Mouse (Mus musculus) gastrocnemius, postnatal 25 days (tissue): Measurements from ENCODE around the gene Csad. TPM values are rescaled to one million over a fixed set of nuclear protein-coding genes. Genes with fewer than 3 reads are reported as not detected.

Experiments
- total RNA-seq, 2 experiments: library from RNA; stranded (reverse); gene quantifications; 1 replicate in 1 of 2; 2 replicates in 1 of 2; pipeline ENCODE4 v1.2.3; 2021

Gene Csad
- total RNA-seq, 2 experiments from 2014 or later = 10.4 to 16.7 TPM

Other genes with a start within 250 kb of the Csad start
- gene Krt8, start 200.2 kb downstream of the Csad start, total RNA-seq = under 1 TPM; 0.13 to 0.19 TPM
- gene Krt18, start 176.5 kb downstream of the Csad start, total RNA-seq = under 1 TPM; 0.18 to 0.29 TPM
- 100 to 1,000 TPM; 141 to 145 TPM for gene Eif4b, start 131.0 kb downstream of the Csad start, total RNA-seq
- 10 to 100 TPM; 22.3 to 32.0 TPM for gene Tns2, start 104.3 kb downstream of the Csad start, total RNA-seq
- gene Spryd3, start 68.5 kb downstream of the Csad start, total RNA-seq = 1 to 10 TPM; 7.1 to 7.9 TPM
- gene Igfbp6, start 60.4 kb downstream of the Csad start, total RNA-seq = 10 to 100 TPM; 46.4 to 68.2 TPM
- under 1 TPM in 1 of 2 experiments, not detected in 1; 0.16 TPM for gene Soat2, start 54.2 kb downstream of the Csad start, total RNA-seq
- gene Zfp740, start 1.5 kb downstream of the Csad start, total RNA-seq = 10 to 100 TPM; 25.5 to 25.6 TPM
- 1 to 10 TPM in 1 of 2 experiments, under 1 TPM in 1; 0.41 to 1.2 TPM for gene Itgb7, start 27.2 kb upstream of the Csad start, total RNA-seq
- gene Rarg, start 52.8 kb upstream of the Csad start, total RNA-seq = 1 to 10 TPM; 9.3 to 9.8 TPM
- not detected for gene Gm9918, start 65.8 kb upstream of the Csad start, total RNA-seq
- 10 to 100 TPM; 12.1 to 14.1 TPM for gene Mfsd5, start 74.7 kb upstream of the Csad start, total RNA-seq
- gene Espl1, start 91.5 kb upstream of the Csad start, total RNA-seq = 1 to 10 TPM in 1 of 2 experiments, under 1 TPM in 1; 0.51 to 1.4 TPM
- 100 to 1,000 TPM; 189 to 204 TPM for gene Pfdn5, start 121.4 kb upstream of the Csad start, total RNA-seq
- 10 to 100 TPM; 14.0 to 16.2 TPM for gene Myg1, start 127.0 kb upstream of the Csad start, total RNA-seq
- 1 to 10 TPM; 6.0 to 7.5 TPM for gene Aaas, start 146.0 kb upstream of the Csad start, total RNA-seq
- gene Sp7, start 162.5 kb upstream of the Csad start, total RNA-seq = not detected
- 10 to 100 TPM; 15.9 to 20.9 TPM for gene Sp1, start 201.4 kb upstream of the Csad start, total RNA-seq
- 1 to 10 TPM; 2.8 to 6.3 TPM for gene Amhr2, start 240.6 kb upstream of the Csad start, total RNA-seq